10 mouse cellular contexts compared by ENCODE assay signal in the genomic region with DNA sequence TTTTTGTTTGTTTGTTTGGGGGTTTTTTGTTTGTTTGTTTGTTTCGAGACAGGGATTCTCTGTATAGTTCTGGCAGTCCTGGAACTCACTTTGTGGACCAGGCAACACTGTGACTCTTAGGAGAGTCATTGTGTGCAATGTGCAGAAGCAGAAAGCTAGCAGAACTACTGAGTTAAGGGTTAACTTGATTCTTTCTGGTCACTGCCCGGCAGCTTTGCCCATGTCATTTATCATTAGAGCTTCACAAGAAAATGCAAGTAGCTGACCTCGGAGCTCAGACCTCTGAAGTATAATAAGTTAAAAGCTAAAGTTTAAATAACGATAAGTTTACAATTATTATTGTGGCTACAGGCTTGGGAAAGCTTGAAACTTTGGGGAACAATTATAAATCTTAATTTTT. TPM values are rescaled to one million over a fixed set of nuclear protein-coding genes. Genes with fewer than 3 reads are reported as not detected.
"Had no signal": no experiment of that assay in that cellular context is flagged by ENCODE, and none has a peak within 500 bp of the region (broad histone marks: within the 10 kb centered on the region; RNA-seq: fewer than 3 reads in every experiment).

No protein-coding gene starts in this region.

RNA-seq across cellular contexts. Expression of gene Asphd1, which starts 31.0 kb away (rescaled TPM):
- total RNA-seq: heart, postnatal 10 days; heart, postnatal 25 days; heart, postnatal 36 days; hematopoietic stem cell, adult 5-6 weeks had no signal
- polyA plus RNA-seq: heart, embryonic 10.5 days; heart, embryonic 12.5 days; heart, embryonic 14.5 days; heart, embryonic 16.5 days; heart, postnatal 0 days; kidney, postnatal 0 days had no signal
